Mouse (Mus musculus) E14TG2a.4 (cell line): Measurements from ENCODE around the gene Polh.

Experiments used
- CTCF ChIP-seq: conservative IDR thresholded peaks from 2 replicates; pipeline ENCODE4 v1.5.1; 2014; ENCODE audit warnings: low read length
- POU5F1 ChIP-seq: IDR thresholded peaks from 2 replicates; pipeline ENCODE4 v1.6.1; 2014; ENCODE audit warnings: low read length, borderline replicate concordance

- TF ChIP-seq CTCF, result no peak
- TF ChIP-seq POU5F1, result no peak
Measured at GRCm38 (mm10) chr17:46164301-46164700, 38.1 kb downstream of the Polh start.
